Mouse (Mus musculus) cerebellum, postnatal 10 days (tissue): ENCODE results near the gene Dctd.

Experiments used
- DNase-seq, 2 experiments: peaks; one replicate each; pipeline ENCODE4 v3.0.0; 2021; ENCODE audit warnings: mixed read lengths in 2 of 2

Dctd gene

GRCm38 (mm10) chr8:48098792-48099191 lies at the start of gene Dctd:
Gene Dctd (plus strand): TSS chr8:48099092.
- DNase-seq: no peak

- DNase-seq: no peak
Measured at GRCm38 (mm10) chr8:48053611-48054010, 45.3 kb upstream of the Dctd start.

GRCm38 (mm10) chr8:48063526-48064072 lies 35.3 kb upstream of the Dctd start:
- no peak for DNase-seq

- no peak for DNase-seq
Measured at GRCm38 (mm10) chr8:48074149-48074548, 24.7 kb upstream of the Dctd start.

GRCm38 (mm10) chr8:48082343-48082742 lies 16.5 kb upstream of the Dctd start:
- peak; percentile 22 to 25 for DNase-seq

GRCm38 (mm10) chr8:48090661-48091060 lies 8.2 kb upstream of the Dctd start:
- no peak for DNase-seq

GRCm38 (mm10) chr8:48095378-48095777 lies 3.5 kb upstream of the Dctd start:
- DNase-seq: no peak

- DNase-seq: peak; percentile 90 to 94
Measured at GRCm38 (mm10) chr8:48097131-48097794, 1.6 kb upstream of the Dctd start.

GRCm38 (mm10) chr8:48098081-48098639 lies 732 bp upstream of the Dctd start:
- peak; percentile 46 to 55 for DNase-seq

GRCm38 (mm10) chr8:48100100-48100787 lies 1.4 kb downstream of the Dctd start:
- no peak for DNase-seq

GRCm38 (mm10) chr8:48109373-48109855 lies 10.5 kb downstream of the Dctd start:
- DNase-seq: no peak

GRCm38 (mm10) chr8:48109856-48110780 lies 11.2 kb downstream of the Dctd start:
- DNase-seq: peak; percentile 67 to 70

- peak; percentile 38 to 59 for DNase-seq
Measured at GRCm38 (mm10) chr8:48114591-48114990, 15.7 kb downstream of the Dctd start.

GRCm38 (mm10) chr8:48122991-48123390 lies 24.1 kb downstream of the Dctd start:
- no peak for DNase-seq

- no peak for DNase-seq
Measured at GRCm38 (mm10) chr8:48124857-48125256, 26.0 kb downstream of the Dctd start.

- no peak for DNase-seq
Measured at GRCm38 (mm10) chr8:48126954-48127353, 28.1 kb downstream of the Dctd start.

- DNase-seq: no peak
Measured at GRCm38 (mm10) chr8:48130266-48130665, 31.4 kb downstream of the Dctd start.

GRCm38 (mm10) chr8:48133321-48133720 lies 34.4 kb downstream of the Dctd start:
- no peak for DNase-seq

GRCm38 (mm10) chr8:48136804-48137650 lies 38.1 kb downstream of the Dctd start:
- DNase-seq: no peak

- no peak for DNase-seq
Measured at GRCm38 (mm10) chr8:48137651-48137937, 38.7 kb downstream of the Dctd start.

- DNase-seq: peak; percentile 51 to 74
Measured at GRCm38 (mm10) chr8:48141023-48141422, 42.1 kb downstream of the Dctd start.

GRCm38 (mm10) chr8:48145766-48146165 lies 46.9 kb downstream of the Dctd start:
- DNase-seq: peak; percentile 53 to 55
